Mouse (Mus musculus) E14TG2a.4 (cell line): ENCODE measurements around the gene Il21r.

Source experiments
- H3K27me3 ChIP-seq: 2 replicates; pipeline ENCODE4 v1.6.1; 2014; ENCODE audit warnings: low read length, control low read depth; ENCODE audit not compliant: insufficient read depth
- H3K36me3 ChIP-seq: 2 replicates; pipeline ENCODE4 v1.6.1; 2014; ENCODE audit warnings: low read length, control low read depth; ENCODE audit not compliant: insufficient read depth
- H3K4me1 ChIP-seq: replicated peaks from 2 replicates; pipeline ENCODE4 v1.6.1; 2014; ENCODE audit warnings: low read depth, low read length, control low read depth
- H3K4me3 ChIP-seq: replicated peaks from 2 replicates; pipeline ENCODE4 v1.5.1; 2014; ENCODE audit warnings: mild to moderate bottlenecking, low read length
- H3K9me3 ChIP-seq: 2 replicates; pipeline ENCODE4 v1.6.1; 2014; ENCODE audit warnings: low read length, control low read depth
- CTCF ChIP-seq: conservative IDR thresholded peaks from 2 replicates; pipeline ENCODE4 v1.5.1; 2014; ENCODE audit warnings: low read length
- NANOG ChIP-seq: IDR thresholded peaks from 2 replicates; pipeline ENCODE4 v1.6.1; 2014; ENCODE audit warnings: borderline replicate concordance, low read length, mixed read lengths
- POU5F1 ChIP-seq: IDR thresholded peaks from 2 replicates; pipeline ENCODE4 v1.6.1; 2014; ENCODE audit warnings: low read length, borderline replicate concordance

Il21r gene

GRCm38 (mm10) chr7:125578106-125578505, 25.1 kb upstream of the Il21r start:
- Histone ChIP-seq H3K9me3 (no peaks in the 10 kb centered on the region), H3K27me3 (peaks cover 28% of the 10 kb centered on the region; the same call in 1 of the 2 replicates), H3K36me3 (no peaks in the 10 kb centered on the region), H3K4me1 (no peaks in the 10 kb centered on the region), H3K4me3 (no peak overlapping the region)
- TF ChIP-seq CTCF: no peak
- TF ChIP-seq NANOG: no peak
- TF ChIP-seq POU5F1: no peak

- no peaks in the 10 kb centered on the region for H3K4me1 ChIP-seq
- no peak for TF ChIP-seq POU5F1
- no peak for TF ChIP-seq CTCF
- no peak for TF ChIP-seq NANOG
- H3K27me3 ChIP-seq: peaks cover 16% of the 10 kb centered on the region; the same call in 1 of the 2 replicates
- no peaks in the 10 kb centered on the region for H3K9me3 ChIP-seq
- H3K36me3 ChIP-seq: no peaks in the 10 kb centered on the region
- no peak overlapping the region for H3K4me3 ChIP-seq
Measured at GRCm38 (mm10) chr7:125579545-125580219, 23.5 kb upstream of the Il21r start.

- Histone ChIP-seq H3K4me1 (no peaks in the 10 kb centered on the region), H3K36me3 (no peaks in the 10 kb centered on the region), H3K4me3 (no peak overlapping the region), H3K27me3 (peaks cover 16% of the 10 kb centered on the region; the same call in 1 of the 2 replicates), H3K9me3 (no peaks in the 10 kb centered on the region)
- TF ChIP-seq POU5F1 (no peak), CTCF (no peak), NANOG (no peak)
Measured at GRCm38 (mm10) chr7:125580220-125580549, 23.0 kb upstream of the Il21r start.

- H3K36me3 ChIP-seq: no peaks in the 10 kb centered on the region
- H3K4me3 ChIP-seq: peak overlapping the region; percentile 68
- no peaks in the 10 kb centered on the region for H3K4me1 ChIP-seq
- no peak for TF ChIP-seq NANOG
- no peaks in the 10 kb centered on the region for H3K9me3 ChIP-seq
- peaks cover 14% of the 10 kb centered on the region; the same call in 1 of the 2 replicates for H3K27me3 ChIP-seq
Measured at GRCm38 (mm10) chr7:125580625-125581316, 22.5 kb upstream of the Il21r start.

- TF ChIP-seq POU5F1 (no peak), NANOG (no peak), CTCF (peak; percentile 32)
- H3K4me1 ChIP-seq: no peaks in the 10 kb centered on the region
- H3K4me3 ChIP-seq: peak overlapping the region; percentile 68
- H3K9me3 ChIP-seq: no peaks in the 10 kb centered on the region
- H3K36me3 ChIP-seq: no peaks in the 10 kb centered on the region
- H3K27me3 ChIP-seq: peaks cover 9% of the 10 kb centered on the region; the same call in 1 of the 2 replicates
Measured at GRCm38 (mm10) chr7:125581317-125581672, 21.9 kb upstream of the Il21r start.

GRCm38 (mm10) chr7:125583325-125584004, 19.8 kb upstream of the Il21r start:
- no peak for TF ChIP-seq POU5F1
- TF ChIP-seq NANOG: no peak
- TF ChIP-seq CTCF: no peak
- H3K4me3 ChIP-seq: no peak overlapping the region
- no peaks in the 10 kb centered on the region for H3K36me3 ChIP-seq
- peaks cover 9% of the 10 kb centered on the region; the same call in 1 of the 2 replicates for H3K27me3 ChIP-seq
- peaks cover 4% of the 10 kb centered on the region; the same call in 1 of the 2 replicates for H3K9me3 ChIP-seq
- no peaks in the 10 kb centered on the region for H3K4me1 ChIP-seq

- H3K36me3 ChIP-seq: no peaks in the 10 kb centered on the region
- H3K9me3 ChIP-seq: peaks cover 4% of the 10 kb centered on the region; the same call in 1 of the 2 replicates
- peaks cover 5% of the 10 kb centered on the region; the same call in 1 of the 2 replicates for H3K27me3 ChIP-seq
- H3K4me3 ChIP-seq: no peak overlapping the region
- TF ChIP-seq NANOG: no peak
- TF ChIP-seq CTCF: no peak
- no peak for TF ChIP-seq POU5F1
- H3K4me1 ChIP-seq: no peaks in the 10 kb centered on the region
Measured at GRCm38 (mm10) chr7:125584005-125584369, 19.2 kb upstream of the Il21r start.

- Histone ChIP-seq H3K4me3 (no peak overlapping the region), H3K4me1 (no peaks in the 10 kb centered on the region), H3K9me3 (peaks cover 4% of the 10 kb centered on the region; the same call in 1 of the 2 replicates), H3K36me3 (no peaks in the 10 kb centered on the region), H3K27me3 (no peaks in the 10 kb centered on the region)
- TF ChIP-seq POU5F1 (no peak), NANOG (no peak), CTCF (no peak)
Measured at GRCm38 (mm10) chr7:125586355-125586754, 16.9 kb upstream of the Il21r start.
